Mouse (Mus musculus) cerebellum, adult 2 months (tissue): ENCODE results near the gene Angel2.

Experiments
- CTCF ChIP-seq: fragments of 200-500 bp; IDR thresholded peaks from 2 replicates; pipeline ENCODE4 v1.5.1; 2011; ENCODE audit warnings: low read depth, mild to moderate bottlenecking, control low read depth, low read length, moderate library complexity, borderline replicate concordance; ENCODE audit not compliant: insufficient read depth
- POLR2A ChIP-seq: fragments of 200-500 bp; IDR thresholded peaks from 2 replicates; pipeline ENCODE4 v1.6.1; 2011; ENCODE audit warnings: low read length, control low read depth, borderline replicate concordance; ENCODE audit not compliant: insufficient read depth

- TF ChIP-seq CTCF (no peak), POLR2A (no peak)
These were observed 20.2 kb upstream of the Angel2 start for GRCm38 (mm10) chr1:190904714-190905113.
